Mouse (Mus musculus) gastrocnemius, postnatal 4 days (tissue): ENCODE results near the gene Rnf114. TPM values are rescaled to one million over a fixed set of nuclear protein-coding genes. Genes with fewer than 3 reads are reported as not detected.

Source experiments
- DNase-seq, 2 experiments: peaks; one replicate each; pipeline ENCODE4 v3.0.0; 2021 to 2022; ENCODE audit warnings: low spot score in 2 of 2, mixed read lengths in 2 of 2
- total RNA-seq, 2 experiments: library from RNA; stranded (reverse); gene quantifications; 2 replicates each; pipeline ENCODE4 v1.2.3; 2021

Gene Rnf114
- total RNA-seq, 2 experiments from 2014 or later = 22.6 to 23.3 TPM

GRCm38 (mm10) chr2:167502554-167503252, 10.3 kb downstream of the Rnf114 start:
- no peak for DNase-seq

DNA sequence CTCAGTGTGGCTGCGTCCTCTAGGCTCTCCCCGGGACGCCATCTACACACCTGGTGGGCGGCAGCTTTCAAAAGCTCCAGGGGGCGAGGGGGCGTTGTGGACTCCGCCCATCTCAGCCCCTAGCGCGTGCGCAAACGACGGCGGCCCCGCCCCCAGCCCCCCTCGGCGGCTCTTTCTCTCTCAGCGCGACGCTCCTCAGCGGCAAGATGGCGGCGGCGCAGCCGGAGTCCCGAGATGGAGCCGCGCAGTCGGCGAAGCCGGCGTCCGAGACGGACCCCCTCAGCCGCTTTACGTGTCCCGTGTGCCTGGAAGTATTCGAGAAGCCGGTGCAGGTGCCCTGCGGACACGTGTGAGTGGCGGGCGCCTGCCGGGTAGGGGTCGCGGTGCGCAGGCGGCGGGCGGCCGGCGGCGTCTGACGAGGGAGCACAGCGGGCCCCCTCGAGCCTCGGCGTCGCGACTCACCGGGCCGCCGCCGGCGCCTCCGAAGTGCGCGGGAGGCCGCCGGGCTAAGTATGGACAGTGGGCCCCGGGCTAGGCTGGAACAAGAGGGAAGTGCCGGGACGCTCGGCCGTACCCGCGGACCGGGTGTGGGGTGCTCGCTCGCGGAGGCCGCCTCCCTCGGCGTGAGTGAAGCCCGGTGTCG, 10.9 kb downstream of the Rnf114 start:
- DNase-seq = peak; percentile 91 to 92

GRCm38 (mm10) chr2:167503896-167504349, 11.5 kb downstream of the Rnf114 start:
- DNase-seq = no peak

- DNase-seq = no peak
Observed at GRCm38 (mm10) chr2:167505127-167505526, 12.7 kb downstream of the Rnf114 start.

- no peak for DNase-seq
Observed at GRCm38 (mm10) chr2:167506546-167507260, 14.3 kb downstream of the Rnf114 start.

GRCm38 (mm10) chr2:167507719-167508385, 15.4 kb downstream of the Rnf114 start:
- no peak for DNase-seq

GRCm38 (mm10) chr2:167508569-167508968, 16.1 kb downstream of the Rnf114 start:
- DNase-seq = no peak

DNA sequence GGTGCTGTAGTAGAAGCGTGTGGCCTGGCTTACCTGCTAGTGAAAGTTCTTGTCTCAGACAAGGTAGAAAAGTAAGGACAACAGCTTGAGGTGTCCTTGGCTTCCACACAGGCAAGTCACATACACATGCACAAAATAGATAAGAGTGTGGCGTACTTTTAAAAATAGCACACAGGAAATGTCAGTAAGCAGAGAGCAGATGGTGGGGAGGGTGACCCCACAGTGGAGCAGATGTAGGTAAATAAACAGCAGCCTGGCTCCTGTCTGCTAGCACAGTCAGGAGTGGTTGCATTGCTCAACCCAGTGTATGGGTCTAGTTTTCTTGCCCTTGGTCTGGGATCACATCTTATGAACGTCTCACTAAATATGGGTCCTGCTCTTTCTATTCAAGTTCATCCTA, 18.0 kb downstream of the Rnf114 start:
- no peak for DNase-seq

GRCm38 (mm10) chr2:167512365-167512764, 19.9 kb downstream of the Rnf114 start:
- no peak for DNase-seq

DNA sequence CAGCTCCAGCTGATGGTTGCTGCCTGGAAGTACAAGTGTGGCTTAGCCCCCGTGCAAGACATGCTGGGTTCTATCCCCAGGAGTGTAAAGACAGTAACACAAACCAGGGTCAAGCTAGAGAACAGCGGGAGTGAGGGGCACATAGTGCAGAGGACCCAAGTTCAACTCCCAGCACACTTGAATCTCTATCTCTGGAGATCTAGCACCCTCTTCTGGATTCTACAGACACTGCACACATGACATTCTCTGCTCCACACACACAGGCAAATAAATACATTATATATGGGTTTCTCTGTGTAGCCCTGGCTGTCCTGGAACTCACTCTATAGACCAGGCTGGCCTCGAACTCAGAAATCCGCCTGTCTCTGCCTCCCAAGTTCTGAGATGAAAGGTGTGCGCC, 20.5 kb downstream of the Rnf114 start:
- no peak for DNase-seq

DNA sequence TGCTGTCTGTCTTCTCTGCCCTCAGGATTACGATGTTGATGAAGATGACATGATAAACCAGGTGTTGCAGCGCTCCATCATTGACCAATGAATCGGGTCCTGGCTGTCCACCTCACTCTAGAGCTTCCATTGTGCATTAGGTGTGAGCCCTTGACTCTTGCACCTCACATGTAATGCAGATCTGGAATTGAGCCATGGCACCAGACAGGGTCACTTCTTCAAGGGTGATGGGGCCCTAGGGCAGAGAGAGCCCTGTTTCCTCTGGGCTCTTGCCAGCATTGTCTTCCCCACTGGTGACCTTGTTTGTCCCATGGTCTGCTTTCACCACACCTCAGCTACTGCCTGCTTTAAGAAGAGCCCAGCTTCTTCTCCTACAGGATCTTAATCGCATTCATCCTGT, 22.2 kb downstream of the Rnf114 start:
- DNase-seq = no peak

DNA sequence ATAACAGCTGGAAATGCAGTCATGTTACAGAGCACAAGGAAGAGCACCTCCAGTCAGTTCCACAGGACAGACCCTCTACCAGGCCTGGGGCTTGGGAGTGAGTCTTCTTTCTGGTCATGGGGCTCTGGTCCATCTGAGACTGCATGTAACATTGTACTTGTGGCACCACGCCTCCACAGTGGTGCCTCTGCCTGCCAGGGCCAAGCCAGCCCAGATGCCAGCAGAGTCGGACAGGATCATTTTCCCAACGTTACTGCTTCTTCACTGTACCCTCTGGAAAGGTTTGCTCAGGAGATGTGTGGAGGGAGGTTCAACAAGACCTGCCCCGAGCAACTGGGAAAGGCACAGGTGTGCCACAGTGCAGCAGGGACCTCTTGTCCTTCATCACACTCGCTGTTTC, 23.2 kb downstream of the Rnf114 start:
- no peak for DNase-seq

DNA sequence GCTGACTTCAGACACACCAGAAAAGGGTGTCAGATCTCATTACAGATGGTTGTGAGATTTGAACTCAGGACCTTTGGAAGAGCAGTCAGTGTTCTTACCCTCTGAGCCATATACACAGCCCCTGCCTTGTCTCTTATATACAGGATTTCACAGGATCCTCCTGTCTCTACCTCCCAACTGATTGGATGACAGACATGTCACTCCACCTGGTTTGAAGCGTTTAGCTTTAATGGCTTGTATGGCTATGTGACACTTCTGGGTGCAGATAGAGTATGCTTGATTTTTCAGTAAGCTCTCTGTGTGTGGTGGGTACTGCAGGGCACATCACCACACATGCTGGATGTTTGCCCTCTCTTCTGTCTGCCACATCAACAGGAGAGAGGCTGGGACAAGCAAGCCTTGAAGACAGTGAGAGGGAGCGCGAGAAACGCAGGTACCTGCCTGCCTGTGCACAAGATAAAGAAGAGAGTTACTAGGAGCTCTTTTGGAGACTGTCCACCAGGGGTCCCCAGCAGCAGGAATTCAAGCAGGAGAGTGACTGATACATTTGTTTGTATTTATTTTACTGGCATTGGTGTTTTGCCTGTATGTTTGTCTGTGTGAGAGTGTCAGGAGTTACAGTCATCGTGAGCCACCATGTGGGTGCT, 27.3 kb downstream of the Rnf114 start:
- no peak for DNase-seq

GRCm38 (mm10) chr2:167528278-167528677, 35.8 kb downstream of the Rnf114 start:
- DNase-seq = no peak

- no peak for DNase-seq
Observed at GRCm38 (mm10) chr2:167529935-167530513, 37.6 kb downstream of the Rnf114 start.

- DNase-seq = no peak
Observed at GRCm38 (mm10) chr2:167530536-167530935, 38.1 kb downstream of the Rnf114 start.

DNA sequence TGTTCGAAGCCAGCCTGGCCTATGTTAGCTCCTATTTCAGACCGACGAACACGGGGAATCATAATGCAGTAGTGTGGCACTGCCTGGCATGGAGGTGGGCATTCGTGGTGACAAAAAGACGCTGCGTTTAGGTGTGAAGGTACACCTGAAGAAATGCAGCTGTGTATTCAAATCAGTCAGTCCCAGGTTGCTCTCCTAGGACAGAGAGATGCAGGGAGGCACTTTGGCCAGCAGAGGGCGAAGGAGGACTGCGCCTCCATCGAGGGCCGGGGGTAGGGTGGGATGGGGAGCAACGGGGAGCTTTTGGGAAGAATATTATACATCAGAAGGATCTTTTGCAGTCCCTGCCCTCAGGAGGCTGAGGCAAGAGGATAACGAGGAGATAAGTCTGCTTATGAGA, 39.7 kb downstream of the Rnf114 start:
- DNase-seq = no peak

GRCm38 (mm10) chr2:167533880-167534279, 41.4 kb downstream of the Rnf114 start:
- DNase-seq = no peak

- DNase-seq = no peak
Observed at GRCm38 (mm10) chr2:167536320-167536945, 44.0 kb downstream of the Rnf114 start.
